Mouse (Mus musculus): Measurements from ENCODE around the gene Gm12695.

Gm12695 gene

DNA sequence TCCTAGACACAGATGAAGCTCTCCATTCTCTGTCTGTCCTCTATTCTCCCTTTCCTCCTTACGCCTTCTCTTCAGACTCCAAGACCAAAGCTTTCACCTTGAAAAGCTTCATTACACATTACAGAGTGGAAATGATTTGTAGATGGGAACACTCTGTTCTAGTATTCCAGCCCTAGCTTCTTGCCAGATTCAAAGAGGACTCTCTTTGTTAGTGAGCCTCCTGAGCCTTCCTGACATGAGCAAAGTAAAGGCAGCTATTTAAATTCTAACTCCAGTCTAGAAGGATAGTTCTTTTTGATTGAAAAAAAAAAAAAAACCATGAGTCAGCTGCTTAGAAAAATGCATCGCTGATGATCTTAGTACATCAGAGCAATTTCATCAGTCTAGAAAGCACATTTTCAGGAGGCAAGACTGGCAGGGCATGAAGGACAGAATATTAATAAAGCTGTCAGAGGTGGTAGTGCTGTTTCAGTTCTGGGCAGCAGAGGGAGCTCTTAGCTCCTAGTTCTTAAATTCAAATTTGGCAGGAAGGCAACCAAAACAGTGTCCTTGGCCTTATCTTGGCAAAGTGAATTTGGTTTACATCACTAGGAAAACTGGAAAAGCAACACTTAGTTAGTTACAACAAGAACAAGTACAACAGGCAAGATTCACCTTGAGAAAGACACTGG lies 79.6 kb downstream of the Gm12695 start:
- ATAC-seq (ENCODE audit: insufficient number of reproducible peaks, low FRiP score, low TSS enrichment): peak; percentile 70

DNA sequence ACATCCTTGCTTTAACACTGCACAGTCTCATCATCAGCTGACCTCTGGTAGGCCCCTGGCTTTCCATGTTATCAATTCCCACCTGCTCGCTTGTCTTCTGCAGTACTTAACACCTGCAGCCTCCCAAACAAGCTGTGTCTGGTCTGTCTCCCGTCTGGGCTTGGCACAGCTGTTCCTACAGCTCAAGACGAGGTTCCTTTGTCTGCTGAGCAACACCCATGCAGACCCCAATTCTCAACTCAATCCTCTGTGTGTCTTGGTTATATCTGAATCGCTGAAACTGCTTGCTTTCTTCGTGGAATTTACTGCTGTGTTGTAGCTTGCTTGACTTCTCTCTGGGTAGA lies 86.8 kb downstream of the Gm12695 start:
- ATAC-seq (ENCODE audit: insufficient number of reproducible peaks, low FRiP score, low TSS enrichment): no peak

DNA sequence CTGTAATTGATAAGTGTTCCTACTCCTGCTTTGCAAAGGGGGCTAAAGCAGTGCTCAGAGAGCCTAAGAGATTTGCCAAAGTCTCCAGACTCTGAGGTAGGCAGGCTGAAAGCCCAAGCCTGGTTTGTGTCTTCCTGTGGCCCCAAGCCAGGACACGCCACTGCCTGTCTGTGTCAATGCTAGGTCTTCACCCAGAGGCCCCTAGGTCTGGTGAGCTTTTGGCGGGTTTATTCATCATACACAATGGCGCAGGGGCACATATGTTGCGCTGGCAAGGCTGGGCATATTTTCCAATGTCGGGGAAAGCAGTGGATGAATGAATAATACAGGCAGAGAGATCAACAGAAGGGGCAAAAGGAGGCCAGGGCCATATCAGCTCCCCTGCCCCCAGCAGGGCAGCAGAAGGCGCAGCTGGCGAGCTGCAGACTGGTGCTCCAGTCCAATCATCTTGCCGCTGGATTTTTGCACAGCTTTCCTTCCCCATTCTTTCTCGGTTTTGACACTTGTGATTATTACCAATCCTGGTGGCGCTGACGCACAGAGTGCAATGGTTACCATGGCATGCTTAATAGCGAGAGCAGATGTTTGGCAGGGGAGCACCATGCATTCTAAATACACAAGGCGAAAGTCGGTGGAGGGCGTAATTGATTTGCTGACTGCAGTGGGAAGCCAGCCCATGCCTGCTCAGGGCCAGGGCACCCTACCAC lies 87.3 kb downstream of the Gm12695 start:
- ATAC-seq (ENCODE audit: insufficient number of reproducible peaks, low FRiP score, low TSS enrichment): no peak

GRCm38 (mm10) chr4:96696614-96697360 lies 88.2 kb downstream of the Gm12695 start:
- peak; percentile 94 for ATAC-seq (ENCODE audit: insufficient number of reproducible peaks, low FRiP score, low TSS enrichment)

DNA sequence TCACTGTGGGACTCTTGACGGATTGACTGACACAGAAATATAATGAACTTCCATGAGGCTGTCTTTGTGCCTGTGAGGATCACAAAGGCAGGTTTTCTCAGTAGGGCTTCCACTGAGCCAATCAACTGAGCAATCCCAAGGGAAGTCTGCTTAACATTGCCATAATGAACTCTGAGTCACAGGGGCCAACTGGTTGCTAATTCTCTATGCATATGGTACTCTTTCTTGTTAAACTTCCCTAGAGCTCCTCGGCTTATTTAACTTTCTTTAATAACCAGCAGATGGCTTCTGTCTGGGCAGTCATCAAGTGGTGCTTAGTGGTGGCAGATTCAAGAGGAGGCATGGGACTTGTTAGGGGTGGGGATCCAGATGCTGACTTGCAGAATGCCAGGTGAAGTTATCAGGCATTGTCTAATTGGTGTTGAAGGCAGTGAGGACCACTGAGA lies 97.6 kb downstream of the Gm12695 start:
- no peak for ATAC-seq (ENCODE audit: insufficient number of reproducible peaks, low FRiP score, low TSS enrichment)

- ATAC-seq (ENCODE audit: insufficient number of reproducible peaks, low FRiP score, low TSS enrichment): peak; percentile 36; the same call in 1 of the 2 replicates
These were observed 101.5 kb downstream of the Gm12695 start for GRCm38 (mm10) chr4:96683474-96683873.

DNA sequence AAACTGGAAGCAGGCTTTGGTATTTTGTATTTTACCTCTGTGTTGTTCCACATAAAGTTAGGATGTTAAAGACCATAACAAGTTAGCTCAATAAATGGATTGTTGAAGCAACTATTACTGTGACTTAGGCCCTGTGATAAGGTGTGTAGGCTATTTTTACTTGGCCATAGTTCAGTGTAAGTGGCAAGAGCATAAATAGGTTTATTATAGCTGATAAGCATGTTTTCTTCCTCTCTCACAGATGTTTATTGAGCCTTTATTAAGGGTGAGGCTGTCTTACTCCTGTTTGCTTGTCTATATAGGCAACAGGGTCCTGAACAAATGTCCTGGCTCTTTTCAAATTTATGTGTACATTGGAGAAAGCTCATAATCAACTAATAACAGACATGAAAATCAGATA lies 104.0 kb downstream of the Gm12695 start:
- no peak for ATAC-seq (ENCODE audit: insufficient number of reproducible peaks, low FRiP score, low TSS enrichment)

- ATAC-seq (ENCODE audit: insufficient number of reproducible peaks, low FRiP score, low TSS enrichment): no peak
These were observed 104.8 kb downstream of the Gm12695 start for GRCm38 (mm10) chr4:96680233-96680632.
